Mouse (Mus musculus) monocyte, adult 5-6 weeks (primary cell): Measurements from ENCODE around the gene 4930438A08Rik. TPM values are rescaled to one million over a fixed set of nuclear protein-coding genes. Genes with fewer than 3 reads are reported as not detected.

Experiments used
- ATAC-seq: fragments of 153-309, 156-312 bp; replicated peaks from 2 replicates; pipeline ENCODE4 v1.8.0; 2017; ENCODE audit warnings: mild to moderate bottlenecking; ENCODE audit not compliant: low TSS enrichment, insufficient number of reproducible peaks, severe bottlenecking, poor library complexity, low FRiP score
- total RNA-seq: library from RNA; stranded (forward); fragments of 200-1000, 200-491, 200-594 nt; gene quantifications from 3 replicates; pipeline ENCODE4 v1.2.3, GENCODE M21; 2017

4930438A08Rik gene
- total RNA-seq, 1 experiment from 2014 or later, result not detected

- no peak for ATAC-seq
Observed at GRCm38 (mm10) chr11:58315536-58316168, 41.1 kb downstream of the 4930438A08Rik start.

DNA sequence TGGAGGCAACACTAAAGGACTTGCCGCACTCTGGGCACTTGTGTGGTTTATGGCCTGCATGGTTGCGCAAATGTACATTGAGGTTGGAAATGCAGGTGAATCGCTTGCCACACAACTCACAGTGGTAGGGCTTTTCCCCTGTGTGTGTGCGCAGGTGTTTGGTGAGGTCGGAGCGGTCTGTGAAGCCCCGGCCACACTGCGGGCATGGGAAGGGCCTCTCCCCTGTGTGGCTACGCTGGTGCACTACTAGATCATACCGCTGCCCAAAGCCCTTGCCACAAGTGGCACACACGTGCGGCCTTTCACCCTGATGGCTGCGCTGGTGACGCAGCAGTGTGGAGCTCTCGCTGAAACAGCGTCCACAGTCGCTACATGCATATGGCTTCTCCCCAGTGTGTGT, 41.7 kb downstream of the 4930438A08Rik start:
- ATAC-seq, result no peak

GRCm38 (mm10) chr11:58316768-58317390, 42.3 kb downstream of the 4930438A08Rik start:
- no peak for ATAC-seq

DNA sequence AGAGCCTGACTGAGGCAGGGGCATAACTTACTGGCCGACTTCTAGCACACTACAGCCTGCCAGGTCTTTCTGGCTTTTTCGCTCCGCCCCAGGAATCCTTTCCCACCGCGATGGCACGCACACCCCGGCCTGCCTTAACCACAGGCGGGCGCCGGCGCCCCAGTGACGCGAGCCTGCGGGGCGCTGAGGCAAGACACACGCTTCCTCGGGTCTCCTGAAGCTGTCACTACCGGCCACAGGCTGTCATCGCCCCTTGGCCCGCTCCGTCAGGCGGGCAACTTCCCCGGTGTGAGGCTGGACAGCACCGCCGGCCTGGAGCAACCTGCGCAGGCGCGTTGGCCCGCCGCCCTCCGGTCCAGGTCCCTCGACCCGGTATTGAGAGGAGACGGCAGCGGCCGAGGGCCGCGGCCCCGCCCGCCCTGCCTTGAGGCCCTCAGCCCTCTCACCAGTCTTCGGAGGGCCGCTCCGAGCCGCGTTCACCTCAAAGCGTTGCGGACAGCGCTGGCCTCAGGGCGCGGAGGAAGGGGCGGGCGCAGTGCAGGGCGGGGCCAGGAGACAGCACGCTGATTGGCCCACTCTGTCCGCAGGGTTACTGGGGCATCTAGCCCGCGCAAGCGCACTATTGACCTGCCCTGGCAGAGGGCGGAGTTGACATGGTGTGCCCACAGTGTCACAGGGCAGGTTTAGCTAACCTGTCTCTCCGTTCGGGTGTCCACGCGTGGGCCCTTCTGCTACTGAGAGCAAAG, 48.4 kb downstream of the 4930438A08Rik start:
- ATAC-seq, result peak; percentile 99

GRCm38 (mm10) chr11:58323570-58324340, 49.2 kb downstream of the 4930438A08Rik start:
- ATAC-seq, result 0 out of 2 replicates have a peak, but pooled peaks have one; percentile 1

DNA sequence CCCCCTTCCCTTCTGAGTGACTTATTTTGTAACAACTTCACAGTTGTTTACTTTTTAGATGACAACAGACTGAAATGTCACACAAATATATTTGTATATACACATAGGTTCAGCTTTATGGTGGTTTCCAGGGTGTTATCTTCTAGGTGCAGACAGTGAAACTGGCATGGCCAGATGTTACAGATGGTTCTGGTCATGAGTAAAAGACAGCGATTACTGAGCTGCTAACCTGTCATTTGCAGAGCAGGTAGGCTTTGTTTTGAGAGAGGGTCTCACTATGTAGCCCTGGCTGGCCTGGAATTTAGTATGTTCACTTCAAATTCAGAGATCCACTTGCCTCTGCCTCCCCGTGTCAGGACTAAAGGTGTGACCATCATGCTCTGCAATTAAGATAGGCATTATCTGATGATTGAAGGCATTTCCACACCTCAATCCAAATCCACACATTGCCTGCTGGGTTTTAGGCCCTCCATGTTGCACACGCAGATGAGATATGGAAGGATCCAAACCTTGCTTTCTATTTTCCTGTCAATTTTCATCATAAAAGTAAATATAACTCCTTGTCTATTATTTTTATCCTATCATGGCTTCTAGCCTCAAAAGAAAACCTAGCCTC, 50.1 kb downstream of the 4930438A08Rik start:
- no peak for ATAC-seq

DNA sequence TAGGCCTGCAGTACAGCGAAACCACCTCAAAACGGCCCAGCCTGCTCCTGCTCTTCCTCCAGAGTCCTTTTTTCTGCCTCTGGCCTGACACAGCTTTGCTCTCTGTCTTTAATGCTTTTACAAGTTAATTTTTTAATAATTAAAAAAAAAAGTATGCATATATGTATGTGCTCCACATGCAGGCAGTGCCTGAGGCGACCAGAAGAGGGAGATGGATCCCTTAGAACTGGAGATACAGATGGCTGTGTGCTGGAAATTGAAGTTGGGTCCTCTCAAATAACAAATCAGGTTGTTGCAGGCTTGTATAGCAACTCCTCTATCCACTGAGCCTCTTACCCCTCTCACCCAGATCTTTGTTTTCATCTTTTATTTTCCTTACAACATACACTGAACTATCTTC, 52.2 kb downstream of the 4930438A08Rik start:
- ATAC-seq, result no peak

GRCm38 (mm10) chr11:58329906-58330275, 55.3 kb downstream of the 4930438A08Rik start:
- no peak for ATAC-seq

- peak; percentile 85 for ATAC-seq
Observed at GRCm38 (mm10) chr11:58330276-58331148, 55.9 kb downstream of the 4930438A08Rik start, which contains the start of the genes Zfp672 and Sh3bp5l. Gene Zfp672, minus strand, starts transcription at chr11:58330339. Gene Sh3bp5l, plus strand, starts transcription at chr11:58330724.

- no peak for ATAC-seq
Observed at GRCm38 (mm10) chr11:58331149-58331495, 56.5 kb downstream of the 4930438A08Rik start.

- ATAC-seq, result no peak
Observed at GRCm38 (mm10) chr11:58331546-58331945, 56.9 kb downstream of the 4930438A08Rik start.

- no peak for ATAC-seq
Observed at GRCm38 (mm10) chr11:58334746-58335145, 60.1 kb downstream of the 4930438A08Rik start.

Other genes with a start within 250 kb of the 4930438A08Rik start
- not detected in 3 replicates for gene Gm12248, start 181.7 kb upstream of the 4930438A08Rik start, total RNA-seq
- gene Cnot8, start 170.6 kb upstream of the 4930438A08Rik start, total RNA-seq, result 84.4 to 93.8 TPM (median 89.2 TPM) in 3 replicates
- 7.1 to 12.0 TPM (median 7.2 TPM) in 3 replicates for gene Gemin5, start 106.3 kb upstream of the 4930438A08Rik start, total RNA-seq
- 19.8 to 46.1 TPM (median 30.4 TPM) in 3 replicates for gene Mrpl22, start 103.1 kb upstream of the 4930438A08Rik start, total RNA-seq
- gene Igtp, start 75.2 kb upstream of the 4930438A08Rik start, total RNA-seq, result 18.7 to 31.1 TPM (median 19.5 TPM) in 3 replicates
- 8.8 to 21.7 TPM (median 12.9 TPM) in 3 replicates for gene Irgm2, start 75.2 kb upstream of the 4930438A08Rik start, total RNA-seq
- gene Zfp692, start 32.3 kb downstream of the 4930438A08Rik start, total RNA-seq, result 8.4 to 17.0 TPM (median 9.2 TPM) in 3 replicates
- gene Zfp672, start 55.5 kb downstream of the 4930438A08Rik start, total RNA-seq, result 33.9 to 39.8 TPM (median 36.0 TPM) in 3 replicates
- gene Sh3bp5l, start 55.9 kb downstream of the 4930438A08Rik start, total RNA-seq, result 21.3 to 28.1 TPM (median 21.4 TPM) in 3 replicates
- gene Lypd8, start 104.2 kb downstream of the 4930438A08Rik start, total RNA-seq, result not detected in 3 replicates
- not detected in 3 replicates for gene 1810065E05Rik, start 146.3 kb downstream of the 4930438A08Rik start, total RNA-seq
- gene Gm12253, start 157.8 kb downstream of the 4930438A08Rik start, total RNA-seq, result not detected in 3 replicates
- not detected in 3 replicates for gene Lypd9, start 178.1 kb downstream of the 4930438A08Rik start, total RNA-seq
- not detected in 3 replicates for gene Olfr30, start 187.5 kb downstream of the 4930438A08Rik start, total RNA-seq
- not detected in 3 replicates for gene Olfr332, start 217.8 kb downstream of the 4930438A08Rik start, total RNA-seq
- gene Olfr331, start 227.8 kb downstream of the 4930438A08Rik start, total RNA-seq, result not detected in 3 replicates